ENCODE assay signal across 26 mouse cellular contexts in genomic region chr13:83946495-83946894, GRCm38 (mm10).
DNase-seq lines count a peak whose midpoint lies in the region; ATAC-seq and TF ChIP-seq lines count a peak whose summit lies in the region.
"Had no signal": no experiment of that assay in that cellular context is flagged by ENCODE, and none has a peak within 500 bp of the region (broad histone marks: within the 10 kb centered on the region; RNA-seq: fewer than 3 reads in every experiment).

No protein-coding gene starts in this region.

- no peaks in the 10 kb centered on the region for H3K36me3 ChIP-seq in hindbrain, embryonic 12.5 days
- no peaks in the 10 kb centered on the region for H3K36me3 ChIP-seq in hindbrain, embryonic 14.5 days (replicated peaks; ENCODE audit: control insufficient read depth, insufficient read depth)
- no peaks in the 10 kb centered on the region for H3K36me3 ChIP-seq in midbrain, embryonic 12.5 days
- no peaks in the 10 kb centered on the region for H3K36me3 ChIP-seq in midbrain, embryonic 15.5 days (replicated peaks)
- H3K36me3 ChIP-seq in liver, postnatal 0 days (replicated peaks; ENCODE audit: insufficient read depth, low read length), result no peaks in the 10 kb centered on the region
- H3K36me3 ChIP-seq: embryonic facial prominence, embryonic 10.5 days; embryonic facial prominence, embryonic 13.5 days; forebrain, embryonic 15.5 days; hindbrain, embryonic 10.5 days had no signal

- peak; percentile 35; the same call in 1 of the 2 replicates for ATAC-seq in hindbrain, embryonic 12.5 days (ENCODE audit: low FRiP score)
- ATAC-seq in hindbrain, embryonic 14.5 days (ENCODE audit: low FRiP score), result no peak
- peak; percentile 36; the same call in 1 of the 2 replicates for ATAC-seq in midbrain, embryonic 12.5 days (ENCODE audit: low FRiP score, low read depth)
- peak; percentile 73 for ATAC-seq in midbrain, embryonic 15.5 days (replicated peaks)
- no peak for ATAC-seq in liver, postnatal 0 days
- ATAC-seq: CD4-positive, CD25-positive, alpha-beta regulatory T cell, adult 4 months; forebrain, embryonic 15.5 days; inflammation-experienced regulatory T-cells, adult 6 months; intestine, embryonic 16.5 days had no signal

- no peak for TF ChIP-seq POLR2A in brain, embryonic 14.5 days (IDR thresholded peaks at IDR 0.05; ENCODE audit: borderline replicate concordance, extremely low read depth, insufficient read depth, insufficient read length, poor library complexity, severe bottlenecking)

- intact Hi-C loops in heart, postnatal 25 days (cut with DNase I), result no loop called here

- WGBS in hindbrain, embryonic 12.5 days, result 83% methylated on average over 4 of the region's 4 CpGs
- 84% methylated on average over 4 of the region's 4 CpGs for WGBS in hindbrain, embryonic 14.5 days
- 82% methylated on average over 4 of the region's 4 CpGs for WGBS in midbrain, embryonic 12.5 days
- WGBS in midbrain, embryonic 15.5 days, result 61% methylated on average over 4 of the region's 4 CpGs
- 59% methylated on average over 4 of the region's 4 CpGs for WGBS in liver, postnatal 0 days (ENCODE audit: insufficient replicate concordance)

- H3K4me1 ChIP-seq in hindbrain, embryonic 12.5 days, result no peaks in the 10 kb centered on the region
- no peaks in the 10 kb centered on the region for H3K4me1 ChIP-seq in hindbrain, embryonic 14.5 days (replicated peaks; ENCODE audit: control insufficient read depth, insufficient read depth, low read length)
- H3K4me1 ChIP-seq in midbrain, embryonic 12.5 days, result peaks cover 9% of the 10 kb centered on the region; the same call in 1 of the 2 replicates
- H3K4me1 ChIP-seq in midbrain, embryonic 15.5 days, result no peaks in the 10 kb centered on the region
- H3K4me1 ChIP-seq in liver, postnatal 0 days (ENCODE audit: insufficient read depth), result no peaks in the 10 kb centered on the region
- H3K4me1 ChIP-seq: embryonic facial prominence, embryonic 10.5 days; embryonic facial prominence, embryonic 13.5 days; forebrain, embryonic 15.5 days had no signal

- H3K4me3 ChIP-seq in hindbrain, embryonic 12.5 days, result no peak overlapping the region
- no peak overlapping the region for H3K4me3 ChIP-seq in hindbrain, embryonic 14.5 days (replicated peaks; ENCODE audit: low read length)
- H3K4me3 ChIP-seq in midbrain, embryonic 12.5 days, result no peak overlapping the region
- no peak overlapping the region for H3K4me3 ChIP-seq in midbrain, embryonic 15.5 days
- H3K4me3 ChIP-seq in liver, postnatal 0 days (ENCODE audit: low read depth, low read length), result no peak overlapping the region
- H3K4me3 ChIP-seq: embryonic facial prominence, embryonic 10.5 days; embryonic facial prominence, embryonic 13.5 days; forebrain, embryonic 15.5 days; gastrocnemius, adult 2 months; hindbrain, embryonic 10.5 days had no signal

- TF ChIP-seq CTCF in brain, embryonic 14.5 days (IDR thresholded peaks at IDR 0.05; ENCODE audit: borderline replicate concordance, extremely low read depth, insufficient read depth, insufficient read length), result no peak
- TF ChIP-seq CTCF in liver, postnatal 0 days (IDR thresholded peaks at IDR 0.05; ENCODE audit: low read depth), result no peak

- H3K27me3 ChIP-seq in hindbrain, embryonic 12.5 days, result no peaks in the 10 kb centered on the region
- no peaks in the 10 kb centered on the region for H3K27me3 ChIP-seq in hindbrain, embryonic 14.5 days (ENCODE audit: control insufficient read depth, insufficient read depth, low read length)
- H3K27me3 ChIP-seq in midbrain, embryonic 12.5 days, result no peaks in the 10 kb centered on the region
- H3K27me3 ChIP-seq in midbrain, embryonic 15.5 days (replicated peaks), result no peaks in the 10 kb centered on the region
- no peaks in the 10 kb centered on the region for H3K27me3 ChIP-seq in liver, postnatal 0 days (ENCODE audit: insufficient read depth, low read length)
- H3K27me3 ChIP-seq: embryonic facial prominence, embryonic 13.5 days; forebrain, embryonic 15.5 days had no signal

- no peak for DNase-seq in hindbrain, embryonic 14.5 days (ENCODE audit: low spot score)
- peak; percentile 12 for DNase-seq in brain, embryonic 14.5 days (ENCODE audit: low read depth)
- no peak for DNase-seq in liver, postnatal 0 days
- no peak for DNase-seq in adrenal gland, adult 8-10 months
- DNase-seq in heart, postnatal 25 days (ENCODE audit: low spot score), result no peak
- DNase-seq: adrenal gland, adult 2 months; adrenal gland, postnatal 25 days; cerebellum, adult 18-20 months; cerebellum, adult 9-10 months; cerebellum, postnatal 36 days; embryo, embryonic 11 days; gastrocnemius, adult 2 months; gastrocnemius, postnatal 14 days; heart, adult 11 months; heart, postnatal 36 days had no signal

- no peak for TF ChIP-seq EP300 in liver, postnatal 0 days (IDR thresholded peaks at IDR 0.05; ENCODE audit: low read depth)

- no peaks in the 10 kb centered on the region for H3K9me3 ChIP-seq in hindbrain, embryonic 12.5 days (replicated peaks)
- no peaks in the 10 kb centered on the region for H3K9me3 ChIP-seq in hindbrain, embryonic 14.5 days (ENCODE audit: control insufficient read depth, low read length)
- H3K9me3 ChIP-seq in midbrain, embryonic 12.5 days, result no peaks in the 10 kb centered on the region
- no peaks in the 10 kb centered on the region for H3K9me3 ChIP-seq in midbrain, embryonic 15.5 days
- H3K9me3 ChIP-seq in liver, postnatal 0 days (ENCODE audit: low read length), result no peaks in the 10 kb centered on the region
- H3K9me3 ChIP-seq: embryonic facial prominence, embryonic 10.5 days; embryonic facial prominence, embryonic 13.5 days; forebrain, embryonic 15.5 days; hindbrain, embryonic 10.5 days had no signal

- H3K4me2 ChIP-seq in hindbrain, embryonic 12.5 days (replicated peaks), result no peak overlapping the region
- no peak overlapping the region for H3K4me2 ChIP-seq in hindbrain, embryonic 14.5 days (replicated peaks)
- H3K4me2 ChIP-seq in midbrain, embryonic 12.5 days (replicated peaks), result no peak overlapping the region
- no peak overlapping the region for H3K4me2 ChIP-seq in midbrain, embryonic 15.5 days
- H3K4me2 ChIP-seq in liver, postnatal 0 days (ENCODE audit: low read depth, low read length), result no peak overlapping the region
- H3K4me2 ChIP-seq: embryonic facial prominence, embryonic 13.5 days; forebrain, embryonic 15.5 days; heart, embryonic 11.5 days had no signal

- H3K9ac ChIP-seq in hindbrain, embryonic 12.5 days, result no peak overlapping the region
- no peak overlapping the region for H3K9ac ChIP-seq in hindbrain, embryonic 14.5 days
- H3K9ac ChIP-seq in midbrain, embryonic 12.5 days (replicated peaks), result no peak overlapping the region
- H3K9ac ChIP-seq in midbrain, embryonic 15.5 days, result no peak overlapping the region
- no peak overlapping the region for H3K9ac ChIP-seq in liver, postnatal 0 days (replicated peaks)
- H3K9ac ChIP-seq: embryonic facial prominence, embryonic 13.5 days; forebrain, embryonic 15.5 days had no signal

- no peak overlapping the region for H3K27ac ChIP-seq in hindbrain, embryonic 12.5 days
- no peak overlapping the region for H3K27ac ChIP-seq in hindbrain, embryonic 14.5 days
- no peak overlapping the region for H3K27ac ChIP-seq in midbrain, embryonic 12.5 days (replicated peaks)
- H3K27ac ChIP-seq in midbrain, embryonic 15.5 days, result no peak overlapping the region
- no peak overlapping the region for H3K27ac ChIP-seq in liver, postnatal 0 days (ENCODE audit: low read depth)
- H3K27ac ChIP-seq: embryonic facial prominence, embryonic 10.5 days; embryonic facial prominence, embryonic 13.5 days; forebrain, embryonic 15.5 days; gastrocnemius, adult 2 months; hindbrain, embryonic 10.5 days had no signal

Comparison
In these comparisons a context has a peak if more than half of its experiments do, and no peak if none do; other contexts are left out.
1. ATAC-seq: peak in hindbrain, embryonic 12.5 days (single experiment), midbrain, embryonic 12.5 days (single experiment) and midbrain, embryonic 15.5 days (single experiment); none in hindbrain, embryonic 14.5 days (single experiment) and liver, postnatal 0 days (single experiment).